Mouse (Mus musculus) spleen, postnatal 14 days (tissue): ENCODE results near the gene Rem2.

Experiments used
- DNase-seq, 2 experiments: peaks; one replicate each; pipeline ENCODE4 v3.0.0; 2021 to 2022; ENCODE audit warnings: low spot score in 2 of 2

Rem2 gene

GRCm38 (mm10) chr14:54492345-54493131 lies 16.6 kb downstream of the Rem2 start:
- no peak for DNase-seq

GRCm38 (mm10) chr14:54493236-54493635 lies 17.3 kb downstream of the Rem2 start:
- no peak for DNase-seq

- peak; percentile 53 to 74 for DNase-seq
Measured at GRCm38 (mm10) chr14:54494234-54494633, 18.3 kb downstream of the Rem2 start.

- no peak for DNase-seq
Measured at GRCm38 (mm10) chr14:54496706-54497105, 20.8 kb downstream of the Rem2 start.

GRCm38 (mm10) chr14:54499330-54499729 lies 23.4 kb downstream of the Rem2 start:
- DNase-seq: no peak

- no peak for DNase-seq
Measured at GRCm38 (mm10) chr14:54501365-54501764, 25.5 kb downstream of the Rem2 start.

GRCm38 (mm10) chr14:54503092-54503491 lies 27.2 kb downstream of the Rem2 start:
- no peak for DNase-seq

- no peak for DNase-seq
Measured at GRCm38 (mm10) chr14:54509774-54510173, 33.9 kb downstream of the Rem2 start.

- DNase-seq: no peak
Measured at GRCm38 (mm10) chr14:54516710-54517310, 40.9 kb downstream of the Rem2 start.

- no peak for DNase-seq
Measured at GRCm38 (mm10) chr14:54523600-54523999, 47.7 kb downstream of the Rem2 start.

GRCm38 (mm10) chr14:54527227-54528006 lies 51.5 kb downstream of the Rem2 start:
- DNase-seq: no peak

GRCm38 (mm10) chr14:54528007-54528393 lies 52.1 kb downstream of the Rem2 start:
- no peak for DNase-seq

- DNase-seq: peak; percentile 60 to 76
Measured at GRCm38 (mm10) chr14:54528446-54529111, 52.7 kb downstream of the Rem2 start.
